Mouse (Mus musculus) gastrocnemius, adult 8-10 months (tissue): ENCODE results near the gene Pld3. TPM values are rescaled to one million over a fixed set of nuclear protein-coding genes. Genes with fewer than 3 reads are reported as not detected.
"Not testable (repeated sequence)": the region's sequence is repeated elsewhere in the genome, so short reads cannot be mapped to it uniquely, and the experiment has no call there.

ENCODE experiments used
- DNase-seq, 2 experiments: peaks; one replicate each; pipeline ENCODE4 v3.0.0; 2022; ENCODE audit warnings: low spot score in 2 of 2
- total RNA-seq, 4 experiments: library from RNA; stranded (reverse); gene quantifications; 2 replicates each; pipeline ENCODE4 v1.2.4; 2022

Gene Pld3
- total RNA-seq, 4 experiments from 2014 or later, result 14.0 to 15.3 (median 14.9) TPM

- peak; percentile 41 to 61 for DNase-seq
These were observed 26.8 kb downstream of the Pld3 start for GRCm38 (mm10) chr7:27526039-27526827.

- no peak for DNase-seq
These were observed 29.2 kb downstream of the Pld3 start for GRCm38 (mm10) chr7:27523805-27524204.

- no peak for DNase-seq
These were observed 30.1 kb downstream of the Pld3 start, which contains the start of gene Hipk4 for GRCm38 (mm10) chr7:27522967-27523366. Gene Hipk4, plus strand, starts transcription at chr7:27523267.

GRCm38 (mm10) chr7:27520599-27520998, 32.4 kb downstream of the Pld3 start:
- no peak for DNase-seq

GRCm38 (mm10) chr7:27520104-27520503, 32.9 kb downstream of the Pld3 start:
- no peak for DNase-seq

- DNase-seq, result no peak
These were observed 34.7 kb downstream of the Pld3 start for GRCm38 (mm10) chr7:27518314-27518713.

GRCm38 (mm10) chr7:27514961-27515360, 38.1 kb downstream of the Pld3 start:
- DNase-seq, result no peak

- no peak for DNase-seq
These were observed 42.2 kb downstream of the Pld3 start for GRCm38 (mm10) chr7:27510809-27511208.

- DNase-seq, result peak; percentile 28 to 50
These were observed 44.4 kb downstream of the Pld3 start for GRCm38 (mm10) chr7:27508648-27509005.

- DNase-seq, result peak; percentile 97 to 99
These were observed 45.0 kb downstream of the Pld3 start for GRCm38 (mm10) chr7:27507711-27508647.

- no peak for DNase-seq
These were observed 46.1 kb downstream of the Pld3 start for GRCm38 (mm10) chr7:27506765-27507370.

GRCm38 (mm10) chr7:27501620-27502019, 51.4 kb downstream of the Pld3 start:
- peak; percentile 66 to 69 for DNase-seq

- no peak for DNase-seq
These were observed 54.0 kb downstream of the Pld3 start, which contains the start of gene Prx for GRCm38 (mm10) chr7:27499036-27499435. Gene Prx, plus strand, starts transcription at chr7:27499324.

GRCm38 (mm10) chr7:27494659-27495367, 58.2 kb downstream of the Pld3 start:
- not testable (repeated sequence) for DNase-seq

- DNase-seq, result no peak
These were observed 59.6 kb downstream of the Pld3 start for GRCm38 (mm10) chr7:27493450-27493849.

- no peak for DNase-seq
These were observed 60.0 kb downstream of the Pld3 start for GRCm38 (mm10) chr7:27493022-27493421.

- DNase-seq, result no peak
These were observed 61.2 kb downstream of the Pld3 start for GRCm38 (mm10) chr7:27491856-27492255.

GRCm38 (mm10) chr7:27490543-27491329, 62.3 kb downstream of the Pld3 start:
- DNase-seq, result peak; percentile 93 to 95

- no peak for DNase-seq
These were observed 62.8 kb downstream of the Pld3 start for GRCm38 (mm10) chr7:27490227-27490542.

GRCm38 (mm10) chr7:27489270-27489869, 63.6 kb downstream of the Pld3 start:
- no peak for DNase-seq
